Mouse (Mus musculus): Measurements from ENCODE around the gene Rtl1. TPM values are rescaled to one million over a fixed set of nuclear protein-coding genes. Genes with fewer than 3 reads are reported as not detected.

Rtl1 gene
- polyA plus RNA-seq, 1 experiment: 0.03 TPM

DNA sequence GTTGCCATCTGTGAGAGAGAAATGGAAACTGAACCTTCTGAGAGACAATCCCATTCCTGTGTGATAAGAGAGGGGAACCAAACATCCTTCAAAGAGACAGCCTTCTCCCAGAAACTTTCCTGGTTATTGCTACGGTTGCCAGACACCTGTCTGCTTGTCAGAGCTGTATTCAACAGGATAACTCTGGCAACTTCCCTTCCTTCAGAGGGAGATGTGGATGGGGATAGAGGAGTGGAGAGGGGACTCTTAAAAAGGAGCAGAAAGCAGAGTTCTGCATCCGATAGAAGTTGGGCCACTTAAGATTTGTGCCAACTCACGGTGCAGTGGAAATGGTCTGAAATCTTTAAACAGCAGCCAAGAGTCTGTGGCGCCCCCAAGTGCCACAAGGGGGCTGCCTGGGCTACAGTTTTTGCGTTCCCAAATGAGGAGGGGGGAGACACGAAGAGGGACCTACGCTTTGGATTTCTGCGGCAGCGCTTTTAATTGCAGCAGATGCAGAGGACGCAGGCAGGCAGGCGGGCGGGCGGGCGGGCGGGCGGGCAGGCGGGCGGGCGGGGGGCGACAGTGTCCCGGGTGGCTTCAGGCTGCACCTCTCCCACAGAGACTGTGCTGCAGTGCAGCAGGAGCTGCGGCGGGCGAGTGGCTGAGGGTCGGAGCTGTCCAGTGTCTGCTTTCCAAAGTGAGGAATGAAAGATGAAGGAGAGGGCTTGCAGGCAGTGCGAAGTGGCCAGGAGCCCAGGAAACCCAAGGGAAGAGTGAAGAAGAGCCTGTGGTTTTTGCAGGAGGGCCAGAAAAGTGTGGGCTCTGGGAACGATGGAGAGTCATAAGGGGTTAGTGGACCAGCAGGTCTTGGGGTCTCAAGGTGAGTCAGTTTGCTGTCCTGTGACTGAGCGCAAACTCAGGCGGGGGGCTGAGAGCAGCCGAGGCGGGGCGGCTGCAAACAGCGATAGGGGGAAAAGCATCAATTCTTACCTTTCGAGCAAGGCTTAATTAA is 12.6 kb upstream of the Rtl1 start:
- TF ChIP-seq TAL1 (IDR thresholded peaks at IDR 0.05; ENCODE audit: low read length) (no peak), GATA1 (IDR thresholded peaks at IDR 0.05; ENCODE audit: low read length) (no peak)
- no peaks in the 10 kb centered on the region for H3K4me1 ChIP-seq (ENCODE audit: control insufficient read depth)
- no peaks in the 10 kb centered on the region for H3K9me3 ChIP-seq (ENCODE audit: control insufficient read depth, low read length)
- peaks cover 9% of the 10 kb centered on the region for H3K27me3 ChIP-seq (ENCODE audit: control insufficient read depth)
- no peaks in the 10 kb centered on the region; the same call in 1 of the 2 replicates for H3K36me3 ChIP-seq (ENCODE audit: control insufficient read depth)
- H3K4me3 ChIP-seq (replicated peaks): no peak overlapping the region

DNA sequence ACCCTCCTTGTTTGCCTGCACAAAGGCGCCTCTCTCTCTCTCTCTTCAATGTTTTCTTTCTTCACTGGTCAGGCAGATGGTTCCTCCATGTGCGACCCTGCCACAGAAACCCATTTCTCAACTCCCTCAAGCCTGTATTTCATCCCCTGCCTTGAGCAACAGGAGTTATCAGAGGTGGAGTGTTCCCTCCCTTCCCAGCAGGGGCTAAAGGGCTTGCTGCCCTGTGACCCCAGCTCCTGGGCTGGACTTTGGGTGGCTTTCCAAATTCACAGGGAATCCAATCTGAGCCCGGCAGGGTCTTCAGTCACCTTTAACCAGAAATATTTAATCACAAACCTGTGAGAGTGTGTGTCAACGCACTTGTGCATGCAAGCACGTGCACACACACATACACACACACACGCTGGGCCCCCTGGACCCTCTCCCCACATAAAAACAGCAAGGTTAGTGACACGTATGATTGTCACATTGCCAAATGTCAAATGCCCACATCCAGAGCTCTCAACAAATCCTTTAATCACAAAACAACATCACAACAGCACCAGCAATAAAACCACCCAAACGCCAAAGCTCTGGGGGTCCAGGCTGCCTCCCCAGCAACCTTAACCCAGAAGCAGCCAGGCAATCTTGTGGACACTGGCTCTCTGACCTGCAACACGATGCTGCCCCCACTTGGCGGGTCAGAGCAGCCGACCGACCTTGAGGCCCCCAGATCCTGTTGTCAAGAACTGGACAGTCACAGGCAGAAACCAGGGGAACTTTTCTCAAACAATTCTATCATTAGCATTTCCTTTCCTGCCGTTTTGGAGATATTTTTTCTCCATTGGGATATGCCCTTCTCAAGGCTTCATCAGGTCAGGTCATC is 8.7 kb upstream of the Rtl1 start:
- Histone ChIP-seq H3K4me3 (replicated peaks) (no peak overlapping the region), H3K4me1 (ENCODE audit: control insufficient read depth) (no peaks in the 10 kb centered on the region), H3K36me3 (ENCODE audit: control insufficient read depth) (no peaks in the 10 kb centered on the region; the same call in 1 of the 2 replicates), H3K9me3 (ENCODE audit: control insufficient read depth, low read length) (no peaks in the 10 kb centered on the region), H3K27me3 (ENCODE audit: control insufficient read depth) (peaks cover 9% of the 10 kb centered on the region)
- TF ChIP-seq TAL1 (IDR thresholded peaks at IDR 0.05; ENCODE audit: low read length) (no peak), GATA1 (IDR thresholded peaks at IDR 0.05; ENCODE audit: low read length) (no peak)

DNA sequence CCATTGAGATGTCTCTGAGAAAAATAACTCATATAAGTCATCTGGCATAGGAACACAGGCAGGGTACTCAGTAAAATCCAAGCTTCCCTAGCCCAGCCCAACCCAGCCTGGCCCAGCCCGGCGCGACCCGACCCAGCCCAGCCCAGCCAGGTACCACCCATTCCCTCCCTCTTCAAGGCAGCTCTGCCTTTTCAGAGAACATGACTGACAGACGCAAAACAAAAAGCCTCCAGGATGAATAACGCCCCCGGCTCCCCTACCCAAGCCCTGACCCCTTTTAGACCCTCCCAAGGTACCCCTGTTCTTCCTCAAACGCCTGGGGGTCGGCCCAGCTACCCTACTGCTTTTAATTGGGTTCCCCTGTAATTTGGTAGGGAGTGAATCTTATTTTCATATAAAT is 7.8 kb upstream of the Rtl1 start:
- Histone ChIP-seq H3K4me1 (ENCODE audit: control insufficient read depth) (no peaks in the 10 kb centered on the region), H3K27me3 (ENCODE audit: control insufficient read depth) (peaks cover 4% of the 10 kb centered on the region), H3K36me3 (ENCODE audit: control insufficient read depth) (peaks cover under 1% of the 10 kb centered on the region; the same call in 1 of the 2 replicates), H3K4me3 (replicated peaks) (no peak overlapping the region), H3K9me3 (ENCODE audit: control insufficient read depth, low read length) (no peaks in the 10 kb centered on the region)
- TF ChIP-seq TAL1 (IDR thresholded peaks at IDR 0.05; ENCODE audit: low read length) (no peak), GATA1 (IDR thresholded peaks at IDR 0.05; ENCODE audit: low read length) (no peak)

DNA sequence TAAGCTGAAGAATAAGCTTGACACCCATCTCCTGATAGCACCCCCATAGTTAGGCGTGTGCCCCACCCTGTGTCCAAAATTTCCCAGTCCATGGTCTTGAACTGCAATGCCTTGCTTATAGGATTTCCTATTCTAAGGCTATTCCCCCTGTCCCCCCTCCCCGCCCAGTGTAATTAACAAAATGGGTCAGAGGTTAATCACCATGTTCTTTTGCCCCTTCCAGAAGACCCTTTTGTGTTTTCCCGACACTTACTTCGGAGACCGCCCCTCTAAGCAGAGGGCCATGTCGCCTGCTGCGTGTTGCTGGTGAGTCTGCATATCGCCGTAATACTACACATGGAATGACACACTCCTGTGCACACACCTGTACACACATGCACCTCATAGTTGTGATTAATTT is 7.1 kb upstream of the Rtl1 start:
- H3K36me3 ChIP-seq (ENCODE audit: control insufficient read depth): peaks cover 2% of the 10 kb centered on the region; the same call in 1 of the 2 replicates
- H3K9me3 ChIP-seq (ENCODE audit: control insufficient read depth, low read length): no peaks in the 10 kb centered on the region
- no peaks in the 10 kb centered on the region for H3K4me1 ChIP-seq (ENCODE audit: control insufficient read depth)
- H3K27me3 ChIP-seq (ENCODE audit: control insufficient read depth): no peaks in the 10 kb centered on the region
- TF ChIP-seq TAL1 (IDR thresholded peaks at IDR 0.05; ENCODE audit: low read length) (no peak), GATA1 (IDR thresholded peaks at IDR 0.05; ENCODE audit: low read length) (no peak)
- H3K4me3 ChIP-seq (replicated peaks): no peak overlapping the region

GRCm38 (mm10) chr12:109604982-109605721 is 5.0 kb upstream of the Rtl1 start:
- no peak overlapping the region for H3K4me3 ChIP-seq (replicated peaks)
- H3K4me1 ChIP-seq (ENCODE audit: control insufficient read depth): no peaks in the 10 kb centered on the region
- no peak for TF ChIP-seq GATA1 (IDR thresholded peaks at IDR 0.05; ENCODE audit: low read length)
- no peak for TF ChIP-seq TAL1 (IDR thresholded peaks at IDR 0.05; ENCODE audit: low read length)
- H3K27me3 ChIP-seq (ENCODE audit: control insufficient read depth): no peaks in the 10 kb centered on the region
- no peaks in the 10 kb centered on the region for H3K9me3 ChIP-seq (ENCODE audit: control insufficient read depth, low read length)
- peaks cover 2% of the 10 kb centered on the region; the same call in 1 of the 2 replicates for H3K36me3 ChIP-seq (ENCODE audit: control insufficient read depth)

DNA sequence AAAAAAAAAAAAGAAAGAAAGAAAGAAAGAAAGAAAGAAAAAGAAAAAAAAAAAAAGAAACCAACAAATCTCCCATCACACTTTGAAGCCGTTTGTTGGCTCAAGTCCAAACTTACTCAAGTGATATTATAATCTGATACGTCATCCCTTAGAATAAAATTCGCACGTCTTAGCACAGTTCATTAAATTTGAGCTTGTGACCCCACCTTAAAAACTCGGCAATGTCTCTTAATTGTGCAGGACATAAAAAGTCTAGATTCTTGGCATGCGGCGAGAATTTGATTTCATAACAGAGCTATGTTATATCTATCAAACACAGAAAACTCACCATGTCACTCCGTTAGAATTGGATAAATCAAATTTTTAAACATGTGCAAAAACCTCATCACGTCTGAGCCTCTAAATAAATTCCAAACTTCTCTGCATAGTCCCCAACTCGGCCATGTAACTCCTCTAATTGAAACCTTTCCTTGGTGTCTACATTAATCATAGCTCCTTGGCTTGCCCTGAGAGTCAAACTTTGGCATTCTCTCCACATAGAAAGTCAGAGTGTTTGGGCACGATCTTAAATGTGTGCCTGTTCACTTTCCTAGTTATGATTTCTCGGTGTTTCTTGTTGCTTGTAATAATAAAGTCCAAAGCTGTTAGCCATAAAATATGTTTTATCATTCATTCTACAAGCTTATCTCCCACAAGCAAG is 1.4 kb downstream of the Rtl1 start:
- H3K4me3 ChIP-seq (replicated peaks): no peak overlapping the region
- TF ChIP-seq TAL1 (IDR thresholded peaks at IDR 0.05; ENCODE audit: low read length) (no peak), GATA1 (IDR thresholded peaks at IDR 0.05; ENCODE audit: low read length) (no peak)
- peaks cover 6% of the 10 kb centered on the region; the same call in 1 of the 2 replicates for H3K36me3 ChIP-seq (ENCODE audit: control insufficient read depth)
- H3K4me1 ChIP-seq (ENCODE audit: control insufficient read depth): no peaks in the 10 kb centered on the region
- H3K9me3 ChIP-seq (ENCODE audit: control insufficient read depth, low read length): peaks cover 7% of the 10 kb centered on the region
- H3K27me3 ChIP-seq (ENCODE audit: control insufficient read depth): no peaks in the 10 kb centered on the region

- Histone ChIP-seq H3K27me3 (ENCODE audit: control insufficient read depth) (no peaks in the 10 kb centered on the region), H3K4me3 (replicated peaks) (no peak overlapping the region)
These were observed 3.4 kb downstream of the Rtl1 start for GRCm38 (mm10) chr12:109596726-109597125.

GRCm38 (mm10) chr12:109596232-109596631 is 3.9 kb downstream of the Rtl1 start:
- Histone ChIP-seq H3K27me3 (ENCODE audit: control insufficient read depth) (no peaks in the 10 kb centered on the region), H3K36me3 (ENCODE audit: control insufficient read depth) (peaks cover 13% of the 10 kb centered on the region; the same call in 1 of the 2 replicates), H3K4me3 (replicated peaks) (no peak overlapping the region), H3K9me3 (ENCODE audit: control insufficient read depth, low read length) (peaks cover 25% of the 10 kb centered on the region), H3K4me1 (ENCODE audit: control insufficient read depth) (no peaks in the 10 kb centered on the region)
- TF ChIP-seq GATA1 (IDR thresholded peaks at IDR 0.05; ENCODE audit: low read length): no peak
- no peak for TF ChIP-seq TAL1 (IDR thresholded peaks at IDR 0.05; ENCODE audit: low read length)

More at GRCm38 (mm10) chr12:109596726-109597125, 3.4 kb downstream of the Rtl1 start:
- peaks cover 13% of the 10 kb centered on the region; the same call in 1 of the 2 replicates for H3K36me3 ChIP-seq (ENCODE audit: control insufficient read depth)
- no peaks in the 10 kb centered on the region for H3K4me1 ChIP-seq (ENCODE audit: control insufficient read depth)
- H3K9me3 ChIP-seq (ENCODE audit: control insufficient read depth, low read length): peaks cover 25% of the 10 kb centered on the region
- TF ChIP-seq GATA1 (IDR thresholded peaks at IDR 0.05; ENCODE audit: low read length) (no peak), TAL1 (IDR thresholded peaks at IDR 0.05; ENCODE audit: low read length) (no peak)
